Mouse (Mus musculus) NIH3T3 (cell line): ENCODE data around the gene Tmem164.
A peak's percentile ranks its signal among the peaks of the same experiment; 100 is the strongest.

Experiments
- DNase-seq: peaks from one replicate; pipeline ENCODE4 v3.0.0-alpha.2; 2012; ENCODE audit warnings: low read depth

Gene Tmem164

DNA sequence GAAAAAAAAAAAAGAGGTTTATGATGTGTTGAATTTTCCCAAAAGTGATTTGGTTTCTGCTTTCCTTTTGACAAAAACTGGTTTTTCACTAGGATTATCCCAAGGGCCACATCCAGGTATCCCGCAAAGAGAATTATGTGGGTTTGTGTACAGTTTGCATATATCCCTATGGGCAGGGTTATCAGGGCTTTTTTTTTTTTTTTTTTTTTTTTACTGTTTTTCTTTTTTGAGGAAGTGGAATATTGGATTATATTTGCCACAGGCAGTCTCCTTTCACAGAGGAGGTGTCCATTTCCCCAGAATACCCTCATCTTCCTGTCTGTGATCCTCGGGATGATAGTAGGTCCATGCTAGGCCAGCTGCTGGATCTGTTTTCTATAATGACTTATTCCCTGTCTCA, 148.1 kb downstream of the Tmem164 start:
- no peak for DNase-seq

DNA sequence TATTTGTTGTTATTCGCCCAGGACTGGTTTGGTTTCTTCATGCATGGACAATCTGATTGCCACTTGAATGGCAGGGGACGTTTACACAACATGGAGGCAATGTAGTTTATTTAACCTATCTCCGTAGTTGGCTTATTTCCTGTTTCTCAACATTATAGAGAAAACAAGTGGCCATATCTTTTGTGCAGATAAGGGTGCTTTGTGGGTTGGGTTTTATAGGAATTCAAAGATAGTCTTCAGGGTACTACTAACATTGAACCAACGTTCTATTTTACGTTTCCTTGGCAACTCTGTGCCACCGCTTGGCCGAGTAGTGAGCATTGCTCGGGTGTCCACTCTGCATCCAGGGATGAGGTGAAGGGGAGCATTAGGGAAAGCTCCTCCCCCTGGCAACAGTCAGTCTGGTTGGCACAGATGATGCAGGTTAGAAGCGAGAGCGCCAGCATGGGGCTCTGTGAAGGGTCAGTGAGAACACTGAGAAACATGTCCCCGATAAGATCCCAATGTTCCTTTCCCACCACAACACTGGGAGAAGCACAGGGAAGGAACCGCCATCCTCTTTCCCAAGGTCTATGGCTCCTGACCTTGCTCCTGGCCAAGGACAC, 148.8 kb downstream of the Tmem164 start:
- DNase-seq = no peak

DNA sequence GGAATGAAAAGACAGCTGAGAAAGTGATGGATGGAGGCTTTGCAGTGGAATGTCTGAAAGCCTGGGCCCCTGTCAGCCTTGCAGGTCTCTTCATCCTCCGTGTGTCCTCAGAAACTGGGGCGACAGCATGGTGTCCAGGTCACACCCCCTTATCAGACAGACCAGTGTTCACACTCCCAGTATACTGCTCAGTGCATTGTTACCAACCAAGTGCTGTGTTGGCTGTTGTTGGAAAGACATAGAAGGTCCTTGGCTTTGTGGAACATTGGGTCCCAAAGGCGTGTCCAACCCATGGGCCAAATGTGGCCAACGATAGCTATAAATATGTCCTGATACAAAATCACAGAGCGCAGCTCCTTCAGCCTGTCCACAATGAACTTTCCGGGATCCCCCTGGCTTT, 149.4 kb downstream of the Tmem164 start:
- DNase-seq = no peak

DNA sequence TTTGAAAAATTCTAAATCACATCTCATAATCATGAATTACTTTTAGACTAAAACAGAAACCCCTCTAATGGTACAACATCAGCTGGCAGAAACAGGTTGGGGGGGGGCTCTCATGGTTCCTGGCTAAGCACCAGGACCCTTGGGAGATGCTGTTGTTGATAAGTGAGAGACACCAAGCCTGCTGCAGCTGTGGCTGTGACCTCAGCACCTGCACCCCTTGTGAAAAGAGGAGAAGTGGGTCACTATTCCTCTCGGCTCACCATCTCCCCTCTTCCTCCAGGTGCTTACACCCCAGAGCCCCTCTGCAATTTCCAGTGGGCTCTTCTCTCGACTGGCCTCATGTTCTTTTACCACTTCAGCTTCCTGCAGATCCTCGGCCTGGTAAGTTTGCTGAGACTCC, 151.0 kb downstream of the Tmem164 start:
- no peak for DNase-seq

DNA sequence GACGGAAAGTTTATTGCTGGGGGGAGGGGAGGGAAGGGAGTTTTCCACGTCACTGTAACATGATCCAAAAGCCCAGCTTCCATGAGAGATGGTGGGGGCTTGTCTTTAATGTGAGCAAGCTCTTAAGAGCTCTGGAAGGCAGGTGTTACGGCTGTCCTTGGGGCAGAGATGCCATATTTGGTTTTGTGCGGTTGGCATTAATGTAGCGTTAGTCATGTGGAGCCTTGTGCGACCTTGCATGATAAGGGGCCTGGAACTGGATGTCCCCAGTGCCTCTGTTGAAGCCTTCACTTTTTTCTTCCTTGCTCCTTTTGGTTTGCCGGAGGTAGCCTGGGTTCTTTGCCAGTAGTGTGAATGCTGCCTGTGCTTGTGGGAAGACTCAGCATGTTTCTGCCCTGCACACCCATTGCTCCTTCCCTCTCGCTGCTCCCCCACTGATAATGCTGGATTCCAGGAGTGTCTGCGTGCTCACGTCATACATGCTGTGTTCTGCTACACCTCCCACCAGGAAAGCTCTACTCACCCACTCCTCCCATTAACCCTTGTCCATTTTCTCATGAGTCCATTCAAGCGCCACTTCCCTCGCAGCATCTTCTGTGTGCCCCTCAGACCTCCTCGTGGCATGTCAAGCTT, 152.1 kb downstream of the Tmem164 start:
- no peak for DNase-seq

DNA sequence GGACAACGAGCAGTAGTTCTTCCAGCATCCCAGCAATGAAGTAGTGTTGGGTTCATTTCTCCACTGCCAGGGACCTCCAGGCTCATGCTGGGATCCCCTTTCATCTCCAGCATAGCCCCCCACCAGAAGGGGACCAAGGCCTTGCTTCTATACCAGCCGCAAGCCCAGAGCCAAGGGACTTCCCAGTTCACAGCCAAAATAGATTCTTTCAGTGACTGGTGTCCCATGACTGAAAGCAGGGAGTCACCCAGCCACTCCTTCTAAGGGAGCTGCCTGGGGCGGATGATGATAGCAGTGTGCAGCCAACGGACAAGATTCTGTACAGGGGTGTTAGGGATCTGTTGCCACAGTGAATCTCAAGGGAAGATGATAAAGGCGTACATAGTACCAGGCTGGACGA, 153.6 kb downstream of the Tmem164 start:
- no peak for DNase-seq

DNA sequence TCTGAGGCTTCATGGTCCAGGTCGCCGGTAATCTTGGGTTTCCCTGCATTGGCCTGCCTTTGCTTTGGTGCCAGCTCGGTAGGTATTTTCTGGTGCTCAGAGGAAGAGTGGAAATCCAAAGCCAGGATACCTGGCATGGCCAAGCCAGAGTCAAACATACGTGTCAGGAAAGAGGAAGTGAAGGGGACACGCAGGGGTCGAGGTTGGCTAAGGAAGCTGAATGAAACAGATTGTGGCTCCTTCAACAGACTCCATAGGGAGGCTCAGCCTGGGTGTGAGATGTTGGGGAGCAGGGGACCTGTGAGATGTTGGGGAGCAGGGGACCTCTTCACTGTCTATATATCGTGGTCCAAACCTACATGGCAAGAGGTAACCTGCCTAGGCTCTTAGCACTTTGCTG, 155.2 kb downstream of the Tmem164 start:
- DNase-seq = no peak

DNA sequence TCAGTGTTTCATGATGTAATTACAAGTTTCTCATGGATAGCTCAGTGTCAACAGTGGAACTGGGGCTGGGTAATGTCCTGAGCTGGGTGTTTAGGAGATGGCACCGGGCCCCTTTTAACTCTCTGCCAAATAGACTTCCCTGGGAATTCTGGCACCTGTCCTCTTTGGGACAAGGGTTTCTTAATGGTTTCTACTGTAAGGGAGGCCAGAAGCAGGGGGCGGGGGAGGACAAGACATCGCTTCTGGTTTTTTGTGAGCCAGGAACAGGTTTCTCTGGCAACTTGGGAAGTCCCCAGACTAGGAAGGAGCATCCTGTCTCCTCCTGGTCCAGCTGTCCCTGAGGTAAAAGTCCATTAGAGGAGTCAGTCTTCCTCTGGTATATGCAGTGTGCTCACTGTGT, 156.1 kb downstream of the Tmem164 start:
- DNase-seq = no peak

DNA sequence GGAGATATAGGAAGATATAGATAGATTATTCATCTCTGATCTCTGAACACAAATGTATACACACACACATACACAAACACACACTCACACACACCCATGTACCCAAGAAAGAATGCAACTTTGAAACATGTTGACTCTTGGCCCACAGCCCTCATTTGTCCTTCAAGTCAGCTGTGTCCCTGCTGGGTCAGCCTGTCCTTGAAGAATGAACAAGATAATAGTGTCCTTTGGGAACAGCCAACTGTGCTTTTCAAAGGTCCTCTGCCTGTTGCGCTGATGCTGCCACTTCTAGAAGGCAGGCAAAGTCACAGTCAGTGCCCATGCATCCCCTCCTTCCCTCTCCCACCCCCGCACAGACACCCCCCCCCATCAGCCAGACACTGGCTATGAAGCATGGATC, 157.6 kb downstream of the Tmem164 start:
- no peak for DNase-seq

DNA sequence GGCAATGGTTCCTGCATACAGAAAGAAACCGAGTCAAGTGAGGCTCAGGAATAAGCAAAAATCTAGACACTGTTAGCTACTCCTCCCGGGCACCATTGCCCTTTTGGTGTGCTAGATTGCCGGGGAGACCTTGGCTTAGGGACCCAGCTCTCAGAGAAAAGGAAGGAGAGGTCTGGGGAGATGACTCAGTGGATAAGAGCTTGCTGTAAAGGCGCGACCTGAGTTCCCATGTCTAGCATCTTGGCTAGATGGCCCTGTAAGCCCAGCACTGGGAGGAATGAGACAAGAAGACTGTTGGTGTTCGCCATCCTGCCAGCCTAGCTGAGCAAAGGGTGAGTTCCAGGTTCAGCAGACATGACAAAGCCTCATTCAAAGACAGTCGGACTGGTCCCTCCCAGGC, 158.2 kb downstream of the Tmem164 start:
- DNase-seq = no peak

DNA sequence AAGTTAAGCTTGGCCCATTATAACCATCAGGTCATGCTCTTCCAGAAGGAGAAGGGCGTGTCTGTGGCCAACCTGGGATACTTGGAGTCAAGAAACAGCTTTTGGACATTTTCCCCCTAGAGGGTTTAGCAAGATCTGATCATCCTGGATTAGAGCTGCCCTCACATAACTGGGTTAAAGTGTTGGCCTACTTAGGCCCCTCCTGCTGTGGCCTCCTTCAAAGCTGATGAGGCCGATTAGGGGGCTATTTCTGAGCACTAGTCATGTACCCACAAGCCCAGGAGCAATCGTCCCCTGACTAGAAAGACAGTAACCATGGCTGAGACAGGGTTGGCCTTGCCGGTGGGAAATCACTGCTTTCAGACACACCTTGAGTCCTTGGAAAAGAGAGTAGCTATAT, 160.7 kb downstream of the Tmem164 start:
- DNase-seq = no peak

DNA sequence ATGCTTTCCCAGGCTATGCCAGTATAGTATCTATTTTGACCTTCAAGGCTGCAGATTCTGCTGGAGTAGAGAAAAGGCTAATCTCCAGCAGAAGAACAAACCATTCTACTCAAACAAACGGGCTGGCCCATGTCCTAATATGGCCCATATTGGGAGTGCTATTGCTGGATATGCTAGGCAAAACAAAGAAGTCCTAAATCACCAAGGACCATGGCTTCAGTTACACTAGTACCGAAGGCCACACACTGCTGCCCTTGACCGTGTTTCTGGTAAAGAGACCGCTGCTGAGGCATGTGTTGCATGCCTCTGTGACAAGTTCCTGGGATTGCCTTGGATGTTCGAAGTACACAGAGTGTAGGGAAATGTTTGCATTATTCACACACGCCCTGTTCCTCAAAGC, 165.1 kb downstream of the Tmem164 start:
- no peak for DNase-seq

DNA sequence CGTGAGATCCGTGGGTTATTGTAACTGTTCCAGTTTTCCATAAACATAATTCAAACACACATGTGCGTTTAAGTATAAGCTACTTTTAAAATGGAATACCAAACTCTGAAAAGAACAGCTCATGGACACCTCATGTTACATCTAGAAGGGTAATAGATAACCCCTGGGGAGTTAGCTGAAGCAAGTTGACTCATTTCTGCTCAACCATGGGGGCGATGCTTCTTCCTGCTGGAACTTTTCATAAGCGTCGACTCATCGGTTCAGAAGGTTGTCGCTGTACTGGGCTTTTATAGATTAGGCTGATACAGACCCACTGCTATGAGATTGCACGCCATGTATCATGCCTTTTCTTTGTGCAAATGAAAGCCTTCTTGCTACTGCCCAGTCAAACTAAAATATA, 166.8 kb downstream of the Tmem164 start:
- DNase-seq = peak; percentile 41

DNA sequence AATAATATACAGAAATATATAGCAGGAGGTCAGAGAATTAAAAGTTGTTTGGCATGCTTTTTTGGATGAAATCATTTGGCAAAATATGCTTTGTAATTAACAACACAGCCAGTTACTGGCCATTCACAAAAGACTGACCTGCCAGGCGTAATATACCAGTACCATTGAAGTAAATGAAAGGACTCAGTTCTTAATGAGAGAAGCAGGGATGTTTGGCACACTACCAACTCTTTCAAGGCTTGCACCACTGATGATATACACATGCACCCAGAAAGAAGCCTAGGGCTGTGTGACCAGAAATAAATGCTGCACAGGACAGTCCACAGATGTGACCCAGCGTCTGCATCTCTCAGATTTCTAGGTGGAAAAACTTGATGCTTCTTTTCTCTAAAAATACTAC, 188.6 kb downstream of the Tmem164 start:
- no peak for DNase-seq

DNA sequence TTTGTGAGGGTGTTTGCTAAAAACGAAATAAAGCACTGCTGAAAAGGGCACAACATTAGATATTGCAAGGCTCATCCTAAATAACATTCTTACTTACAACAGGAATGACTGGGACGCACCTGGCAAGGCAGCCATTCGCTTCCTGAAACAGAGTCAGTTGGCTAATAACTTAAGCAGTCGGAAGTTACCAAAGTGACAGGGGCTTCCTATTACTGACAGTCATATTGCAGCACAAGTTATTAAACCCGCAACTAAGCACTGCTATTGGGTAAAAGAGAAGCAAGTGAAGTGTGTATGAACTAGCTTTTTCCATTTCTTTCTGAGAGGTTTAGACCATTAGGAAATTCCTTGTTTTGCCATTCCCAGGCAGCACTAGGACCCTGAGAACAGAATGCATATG, 201.0 kb downstream of the Tmem164 start:
- DNase-seq = no peak

DNA sequence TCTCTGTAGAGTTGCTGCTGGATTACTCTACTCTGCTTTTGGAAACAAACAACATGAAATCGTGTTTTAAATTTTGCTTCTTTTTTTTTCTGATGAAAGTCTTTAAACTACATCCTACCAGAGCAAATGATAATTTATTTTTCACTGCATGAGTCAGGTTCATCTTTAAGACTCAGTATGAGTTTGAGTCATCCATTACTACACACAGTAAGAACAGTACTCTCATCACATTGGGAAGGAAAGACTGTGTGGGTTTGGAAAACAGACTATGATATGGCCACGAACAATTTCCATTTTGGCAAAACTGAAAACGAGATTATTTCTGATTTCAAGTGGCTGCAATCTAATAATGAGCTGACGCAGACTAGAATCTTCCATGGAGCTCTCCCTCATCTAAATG, 202.4 kb downstream of the Tmem164 start:
- DNase-seq = peak; percentile 32

DNA sequence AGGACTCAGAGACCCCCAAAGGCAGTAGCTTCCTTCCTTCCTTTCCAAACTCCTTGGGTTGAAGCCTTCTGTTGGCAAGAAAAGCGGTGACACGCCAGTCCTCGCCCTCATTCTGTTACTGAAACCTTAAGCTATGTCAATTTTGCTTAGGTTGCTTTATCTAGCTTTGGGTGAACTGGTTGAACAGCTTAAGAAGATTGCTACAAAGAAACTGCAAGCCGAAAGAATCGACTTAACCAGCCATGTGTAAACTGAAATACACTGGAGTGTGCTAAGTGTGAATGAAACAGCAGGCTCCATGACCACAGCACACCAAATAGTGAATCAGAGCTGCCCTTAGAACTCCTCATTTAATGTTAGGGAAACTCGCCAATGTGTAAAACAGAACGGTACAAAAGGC, 204.8 kb downstream of the Tmem164 start:
- no peak for DNase-seq
